Mouse (Mus musculus): Measurements from ENCODE around the gene BC016579. TPM values are rescaled to one million over a fixed set of nuclear protein-coding genes. Genes with fewer than 3 reads are reported as not detected.

The BC016579 gene
- polyA plus RNA-seq, 1 experiment = 0.83 TPM

GRCm38 (mm10) chr16:45651497-45651896, 2.4 kb downstream of the BC016579 start:
- H3K9me3 ChIP-seq = no peaks in the 10 kb centered on the region
- no peaks in the 10 kb centered on the region for H3K27me3 ChIP-seq (replicated peaks)
- TF ChIP-seq FLI1 (IDR thresholded peaks at IDR 0.05; ENCODE audit: low read length) (no peak), GATA1 (IDR thresholded peaks at IDR 0.05; ENCODE audit: borderline replicate concordance, low read length) (no peak)
- H3K4me3 ChIP-seq (replicated peaks) = no peak overlapping the region
- H3K36me3 ChIP-seq (replicated peaks; ENCODE audit: low read length) = peaks cover 62% of the 10 kb centered on the region
- H3K4me1 ChIP-seq = peaks cover 87% of the 10 kb centered on the region

GRCm38 (mm10) chr16:45644380-45644779, 9.5 kb downstream of the BC016579 start:
- H3K4me1 ChIP-seq = peaks cover 82% of the 10 kb centered on the region
- no peaks in the 10 kb centered on the region for H3K9me3 ChIP-seq
- peak overlapping the region; percentile 72 for H3K4me3 ChIP-seq (replicated peaks)
- H3K27me3 ChIP-seq (replicated peaks) = no peaks in the 10 kb centered on the region
- TF ChIP-seq FLI1 (IDR thresholded peaks at IDR 0.05; ENCODE audit: low read length) (no peak), GATA1 (IDR thresholded peaks at IDR 0.05; ENCODE audit: borderline replicate concordance, low read length) (peak; percentile 65; the same call in 1 of the 3 replicates)
- H3K36me3 ChIP-seq (replicated peaks; ENCODE audit: low read length) = peaks cover 40% of the 10 kb centered on the region

GRCm38 (mm10) chr16:45643944-45644343, 9.9 kb downstream of the BC016579 start:
- H3K4me3 ChIP-seq (replicated peaks) = no peak overlapping the region
- H3K9me3 ChIP-seq = no peaks in the 10 kb centered on the region
- H3K4me1 ChIP-seq = peaks cover 79% of the 10 kb centered on the region
- TF ChIP-seq GATA1 (IDR thresholded peaks at IDR 0.05; ENCODE audit: borderline replicate concordance, low read length) (no peak), FLI1 (IDR thresholded peaks at IDR 0.05; ENCODE audit: low read length) (no peak)
- H3K27me3 ChIP-seq (replicated peaks) = no peaks in the 10 kb centered on the region
- peaks cover 44% of the 10 kb centered on the region for H3K36me3 ChIP-seq (replicated peaks; ENCODE audit: low read length)

GRCm38 (mm10) chr16:45641301-45641700, 12.6 kb downstream of the BC016579 start:
- H3K4me3 ChIP-seq (replicated peaks) = no peak overlapping the region
- H3K9me3 ChIP-seq = no peaks in the 10 kb centered on the region
- TF ChIP-seq FLI1 (IDR thresholded peaks at IDR 0.05; ENCODE audit: low read length) = no peak
- TF ChIP-seq GATA1 (IDR thresholded peaks at IDR 0.05; ENCODE audit: borderline replicate concordance, low read length) = no peak
- H3K27me3 ChIP-seq (replicated peaks) = no peaks in the 10 kb centered on the region
- H3K4me1 ChIP-seq = peaks cover 73% of the 10 kb centered on the region
- H3K36me3 ChIP-seq (replicated peaks; ENCODE audit: low read length) = peaks cover 55% of the 10 kb centered on the region

GRCm38 (mm10) chr16:45640070-45640762, 13.7 kb downstream of the BC016579 start:
- no peaks in the 10 kb centered on the region for H3K9me3 ChIP-seq
- no peak for TF ChIP-seq FLI1 (IDR thresholded peaks at IDR 0.05; ENCODE audit: low read length)
- H3K4me1 ChIP-seq = peaks cover 69% of the 10 kb centered on the region

GRCm38 (mm10) chr16:45635826-45636225, 18.0 kb downstream of the BC016579 start:
- Histone ChIP-seq H3K9me3 (no peaks in the 10 kb centered on the region), H3K27me3 (replicated peaks) (no peaks in the 10 kb centered on the region), H3K36me3 (replicated peaks; ENCODE audit: low read length) (peaks cover 90% of the 10 kb centered on the region), H3K4me3 (replicated peaks) (no peak overlapping the region), H3K4me1 (peaks cover 48% of the 10 kb centered on the region)
- TF ChIP-seq GATA1 (IDR thresholded peaks at IDR 0.05; ENCODE audit: borderline replicate concordance, low read length) (no peak), FLI1 (IDR thresholded peaks at IDR 0.05; ENCODE audit: low read length) (no peak)

More at GRCm38 (mm10) chr16:45640070-45640762, 13.7 kb downstream of the BC016579 start:
- H3K27me3 ChIP-seq (replicated peaks) = no peaks in the 10 kb centered on the region
- H3K36me3 ChIP-seq (replicated peaks; ENCODE audit: low read length) = peaks cover 64% of the 10 kb centered on the region
- no peak overlapping the region for H3K4me3 ChIP-seq (replicated peaks)

GRCm38 (mm10) chr16:45632420-45632819, 21.4 kb downstream of the BC016579 start:
- Histone ChIP-seq H3K9me3 (no peaks in the 10 kb centered on the region), H3K27me3 (replicated peaks) (no peaks in the 10 kb centered on the region), H3K36me3 (replicated peaks; ENCODE audit: low read length) (peaks cover 81% of the 10 kb centered on the region), H3K4me3 (replicated peaks) (no peak overlapping the region), H3K4me1 (peaks cover 63% of the 10 kb centered on the region)
- TF ChIP-seq GATA1 (IDR thresholded peaks at IDR 0.05; ENCODE audit: borderline replicate concordance, low read length) (no peak), FLI1 (IDR thresholded peaks at IDR 0.05; ENCODE audit: low read length) (no peak)

GRCm38 (mm10) chr16:45630347-45630960, 23.4 kb downstream of the BC016579 start:
- H3K27me3 ChIP-seq (replicated peaks) = no peaks in the 10 kb centered on the region
- H3K36me3 ChIP-seq (replicated peaks; ENCODE audit: low read length) = peaks cover 75% of the 10 kb centered on the region
- no peak overlapping the region for H3K4me3 ChIP-seq (replicated peaks)
- no peaks in the 10 kb centered on the region for H3K9me3 ChIP-seq
- TF ChIP-seq GATA1 (IDR thresholded peaks at IDR 0.05; ENCODE audit: borderline replicate concordance, low read length) (no peak), FLI1 (IDR thresholded peaks at IDR 0.05; ENCODE audit: low read length) (no peak)
- peaks cover 66% of the 10 kb centered on the region for H3K4me1 ChIP-seq

GRCm38 (mm10) chr16:45629497-45630105, 24.3 kb downstream of the BC016579 start:
- Histone ChIP-seq H3K4me3 (replicated peaks) (no peak overlapping the region), H3K36me3 (replicated peaks; ENCODE audit: low read length) (peaks cover 66% of the 10 kb centered on the region), H3K4me1 (peaks cover 65% of the 10 kb centered on the region), H3K27me3 (replicated peaks) (no peaks in the 10 kb centered on the region), H3K9me3 (no peaks in the 10 kb centered on the region)
- TF ChIP-seq GATA1 (IDR thresholded peaks at IDR 0.05; ENCODE audit: borderline replicate concordance, low read length) (no peak), FLI1 (IDR thresholded peaks at IDR 0.05; ENCODE audit: low read length) (no peak)

GRCm38 (mm10) chr16:45625342-45625741, 28.5 kb downstream of the BC016579 start:
- peaks cover 33% of the 10 kb centered on the region for H3K36me3 ChIP-seq (replicated peaks; ENCODE audit: low read length)
- H3K4me1 ChIP-seq = peaks cover 88% of the 10 kb centered on the region
- peak overlapping the region; percentile 76 for H3K4me3 ChIP-seq (replicated peaks)
- no peaks in the 10 kb centered on the region for H3K27me3 ChIP-seq (replicated peaks)
- no peaks in the 10 kb centered on the region for H3K9me3 ChIP-seq
- TF ChIP-seq FLI1 (IDR thresholded peaks at IDR 0.05; ENCODE audit: low read length) = no peak
- TF ChIP-seq GATA1 (IDR thresholded peaks at IDR 0.05; ENCODE audit: borderline replicate concordance, low read length) = no peak
